Mouse (Mus musculus) effector memory CD4-positive, alpha-beta T cell, adult 7 months (primary cell): ENCODE results near the gene Hsd17b13. TPM values are rescaled to one million over a fixed set of nuclear protein-coding genes. Genes with fewer than 3 reads are reported as not detected.

Source experiments
- polyA plus RNA-seq: library from polyadenylated mRNA; unstranded; fragments of 100-300 nt; shearing (Covaris generic); gene quantifications from one replicate; pipeline ENCODE4 v1.2.1, GENCODE M21; 2017

Hsd17b13 gene
- not detected for polyA plus RNA-seq

DNA sequence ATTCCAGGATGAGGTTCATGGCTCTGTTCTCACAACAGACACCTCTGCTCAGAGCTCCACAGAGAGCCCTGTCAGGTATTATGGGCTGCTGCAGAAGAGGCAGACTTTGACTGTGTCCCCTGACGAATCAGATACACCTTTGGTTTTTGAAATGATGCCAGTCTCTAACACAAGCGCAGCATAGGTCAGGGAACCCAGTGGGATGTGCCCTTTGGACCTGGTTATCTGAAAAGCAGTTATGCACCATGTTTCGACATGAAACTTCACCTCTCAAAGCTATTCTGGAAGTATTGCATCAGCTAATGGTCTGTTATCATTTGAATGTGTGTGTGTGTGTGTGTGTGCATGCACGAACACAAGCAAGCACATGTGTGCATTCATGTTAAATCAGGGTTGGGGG, at the start of gene Hsd17b13:
Gene Hsd17b13, minus strand, starts transcription at position 114 of the 400 bp plus-strand sequence.

DNA sequence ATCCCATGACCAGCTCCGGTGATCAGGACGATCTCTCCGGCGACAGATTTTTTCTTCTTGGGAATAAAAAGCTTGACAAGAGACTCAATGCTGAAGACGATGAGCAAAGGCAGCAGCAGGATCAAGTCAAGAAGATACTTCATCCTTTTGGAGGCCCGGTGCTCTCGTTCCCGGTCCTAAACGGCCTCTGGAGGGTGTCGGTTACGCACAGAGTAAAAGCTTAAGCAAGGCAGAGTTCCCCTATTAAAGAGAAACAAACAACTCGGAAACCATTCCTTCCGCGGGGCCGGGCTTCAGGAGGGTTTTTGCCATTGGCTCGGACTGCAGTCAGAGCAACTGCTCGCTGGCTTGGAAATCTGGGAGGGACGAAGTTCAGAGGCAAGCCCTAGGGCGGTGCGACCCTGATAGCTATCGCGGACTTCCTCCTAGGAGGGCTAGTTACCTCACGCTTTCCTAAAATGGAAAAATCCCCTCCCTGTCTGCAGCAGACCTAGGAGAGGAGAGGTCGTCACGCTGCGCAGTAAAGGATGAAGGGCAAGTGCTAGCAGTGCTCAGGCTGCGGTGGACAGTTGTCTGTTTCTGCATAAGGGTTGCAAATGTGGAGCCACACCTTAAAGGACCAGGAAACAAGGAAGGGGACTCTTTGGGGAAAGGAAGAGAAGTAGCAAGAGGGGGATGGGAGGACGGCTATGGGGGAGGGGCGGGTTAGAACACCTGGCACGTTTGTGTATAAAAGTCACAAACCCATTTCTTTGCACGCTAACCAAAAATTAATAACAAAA, 44.6 kb upstream of the Hsd17b13 start, which contains the start of gene Hsd17b11:
Gene Hsd17b11, minus strand, starts transcription at position 323 of the 782 bp plus-strand sequence.

DNA sequence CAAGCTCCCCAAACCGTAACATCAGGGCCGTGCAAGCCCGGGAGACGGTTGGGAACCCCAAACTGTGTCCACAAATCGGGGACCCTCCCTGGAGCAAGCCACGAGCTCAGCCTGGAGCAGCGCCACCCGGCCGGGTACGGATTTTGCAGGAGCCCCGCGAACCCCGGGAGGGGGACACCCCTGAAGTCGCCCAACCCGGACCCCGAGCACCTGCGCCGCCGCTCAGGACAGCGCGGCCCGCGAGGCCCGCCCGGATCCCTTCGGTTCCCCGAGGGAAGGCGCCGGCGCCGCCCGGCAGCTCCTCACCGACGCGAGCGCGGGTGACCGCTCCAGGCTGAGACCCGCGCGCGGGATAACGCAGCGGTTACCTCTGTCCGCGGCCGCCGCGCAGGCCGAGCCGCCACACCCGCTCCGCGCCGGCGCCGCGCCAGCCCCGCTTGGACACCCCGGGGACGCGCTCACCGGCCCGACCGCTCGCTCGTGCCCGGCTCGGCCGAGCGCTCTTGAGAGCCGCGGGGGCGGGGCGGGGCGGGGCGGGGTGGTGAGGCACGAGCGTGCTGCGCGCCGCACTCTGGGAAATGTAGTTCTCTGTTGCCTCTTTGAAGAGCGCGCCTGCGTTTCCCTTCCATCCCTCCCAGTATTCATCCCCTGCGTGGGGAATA, 66.3 kb downstream of the Hsd17b13 start, which contains the start of gene Klhl8:
Gene Klhl8, minus strand, starts transcription at position 512 of the 662 bp plus-strand sequence.

Other genes with a start within 250 kb of the Hsd17b13 start
- 6.0 TPM for gene Klhl8, start 66.2 kb downstream of the Hsd17b13 start, polyA plus RNA-seq
- 1.7 TPM for gene Hsd17b11, start 44.5 kb upstream of the Hsd17b13 start, polyA plus RNA-seq
- 55.3 TPM for gene Nudt9, start 68.9 kb upstream of the Hsd17b13 start, polyA plus RNA-seq
- not detected for gene Gm17660, start 100.2 kb upstream of the Hsd17b13 start, polyA plus RNA-seq
- not detected for gene Sparcl1, start 136.3 kb upstream of the Hsd17b13 start, polyA plus RNA-seq
- gene Dspp, start 193.3 kb upstream of the Hsd17b13 start, polyA plus RNA-seq: not detected
- not detected for gene Dmp1, start 225.2 kb upstream of the Hsd17b13 start, polyA plus RNA-seq